Comparison of ENCODE assay signal across 13 mouse cellular contexts in the genomic region with DNA sequence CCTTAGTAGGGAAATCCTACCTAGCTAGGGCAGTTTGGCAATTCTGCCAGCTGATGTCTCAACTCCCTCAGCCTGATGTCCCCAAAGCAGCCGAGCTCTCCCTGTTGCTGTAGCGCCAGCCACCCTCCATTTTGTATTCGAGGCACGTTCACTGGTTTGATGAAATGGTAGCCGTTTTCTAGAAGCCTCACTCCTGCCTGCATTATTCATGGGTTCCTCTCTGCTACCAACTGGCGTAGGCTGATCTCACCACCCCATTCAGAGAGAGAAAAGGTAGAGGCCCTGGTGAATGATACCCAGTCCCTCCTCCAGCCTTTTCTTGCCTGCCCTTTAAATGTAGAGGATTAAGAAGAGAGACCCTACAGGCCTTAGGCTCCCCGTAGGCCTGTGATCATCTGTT.
DNase-seq lines count a peak whose midpoint lies in the region; ATAC-seq and TF ChIP-seq lines count a peak whose summit lies in the region.
"Had no signal": no experiment of that assay in that cellular context is flagged by ENCODE, and none has a peak within 500 bp of the region (broad histone marks: within the 10 kb centered on the region; RNA-seq: fewer than 3 reads in every experiment).

No protein-coding gene starts in this region.

- DNase-seq in heart, postnatal 25 days (ENCODE audit: low spot score), result no peak
- DNase-seq in brain, adult 2 months (ENCODE audit: low read depth, low spot score), result peak; percentile 73
- DNase-seq in forebrain, postnatal 0 days, result peak; percentile 84
- no peak for DNase-seq in kidney, adult 18-20 months
- DNase-seq in MN1 (ENCODE audit: low spot score), result no peak
- DNase-seq: adrenal gland, postnatal 14 days; B cell, adult 2 months; thymus, adult 2 months had no signal

- H3K4me3 ChIP-seq in heart, embryonic 13.5 days, result no peak overlapping the region
- H3K4me3 ChIP-seq in forebrain, postnatal 0 days (ENCODE audit: low read depth, low read length), result no peak overlapping the region
- no peak overlapping the region for H3K4me3 ChIP-seq in midbrain, embryonic 13.5 days (replicated peaks)
- H3K4me3 ChIP-seq: liver, embryonic 12.5 days had no signal

- no peaks in the 10 kb centered on the region for H3K27me3 ChIP-seq in heart, embryonic 13.5 days (replicated peaks)
- H3K27me3 ChIP-seq in forebrain, postnatal 0 days (ENCODE audit: insufficient read depth, low read length), result no peaks in the 10 kb centered on the region
- no peaks in the 10 kb centered on the region for H3K27me3 ChIP-seq in midbrain, embryonic 13.5 days

- H3K9ac ChIP-seq in heart, embryonic 13.5 days, result no peak overlapping the region
- H3K9ac ChIP-seq in forebrain, postnatal 0 days, result no peak overlapping the region
- no peak overlapping the region; the same call in 1 of the 2 replicates for H3K9ac ChIP-seq in midbrain, embryonic 13.5 days (replicated peaks)
- H3K9ac ChIP-seq: liver, embryonic 12.5 days had no signal

- intact Hi-C loops in heart, postnatal 25 days (cut with DNase I), result no loop called here

- H3K36me3 ChIP-seq in heart, embryonic 13.5 days, result no peaks in the 10 kb centered on the region
- no peaks in the 10 kb centered on the region for H3K36me3 ChIP-seq in forebrain, postnatal 0 days (ENCODE audit: insufficient read depth)
- H3K36me3 ChIP-seq in midbrain, embryonic 13.5 days, result no peaks in the 10 kb centered on the region
- H3K36me3 ChIP-seq: liver, embryonic 12.5 days had no signal

- peak overlapping the region; percentile 25; the same call in 1 of the 2 replicates for H3K27ac ChIP-seq in heart, embryonic 13.5 days (replicated peaks)
- H3K27ac ChIP-seq in forebrain, postnatal 0 days (ENCODE audit: low read depth, low read length), result peak overlapping the region; percentile 93
- H3K27ac ChIP-seq in midbrain, embryonic 13.5 days, result peak overlapping the region; percentile 99
- H3K27ac ChIP-seq: liver, embryonic 12.5 days; macrophage had no signal

- H3K9me3 ChIP-seq in heart, embryonic 13.5 days, result no peaks in the 10 kb centered on the region
- no peaks in the 10 kb centered on the region for H3K9me3 ChIP-seq in forebrain, postnatal 0 days (ENCODE audit: low read length)
- H3K9me3 ChIP-seq in midbrain, embryonic 13.5 days, result no peaks in the 10 kb centered on the region
- H3K9me3 ChIP-seq: liver, embryonic 12.5 days had no signal

- 84% methylated on average over 7 of the region's 7 CpGs for WGBS in heart, embryonic 13.5 days
- 18% methylated on average over 7 of the region's 7 CpGs for WGBS in forebrain, postnatal 0 days
- WGBS in midbrain, embryonic 13.5 days, result 23% methylated on average over 7 of the region's 7 CpGs

- H3K4me1 ChIP-seq in heart, embryonic 13.5 days, result peaks cover 81% of the 10 kb centered on the region
- H3K4me1 ChIP-seq in forebrain, postnatal 0 days (ENCODE audit: insufficient read depth), result peaks cover 44% of the 10 kb centered on the region
- peaks cover 87% of the 10 kb centered on the region for H3K4me1 ChIP-seq in midbrain, embryonic 13.5 days (replicated peaks)

- no peak overlapping the region for H3K4me2 ChIP-seq in heart, embryonic 13.5 days
- no peak overlapping the region for H3K4me2 ChIP-seq in forebrain, postnatal 0 days (ENCODE audit: low read depth)
- no peak overlapping the region; the same call in 1 of the 2 replicates for H3K4me2 ChIP-seq in midbrain, embryonic 13.5 days (replicated peaks)
- H3K4me2 ChIP-seq: liver, embryonic 12.5 days had no signal

- no peak for TF ChIP-seq CTCF in forebrain, postnatal 0 days (IDR thresholded peaks at IDR 0.05; ENCODE audit: low read depth)

- ATAC-seq in heart, embryonic 13.5 days (ENCODE audit: extremely low read depth, insufficient number of reproducible peaks, low FRiP score, low TSS enrichment), result no peak
- ATAC-seq in forebrain, postnatal 0 days, result peak; percentile 32; the same call in 1 of the 2 replicates
- peak; percentile 62 for ATAC-seq in midbrain, embryonic 13.5 days
- ATAC-seq in erythroblast, adult 5-6 weeks (replicated peaks; ENCODE audit: low FRiP score, poor library complexity, severe bottlenecking), result no peak
- ATAC-seq: liver, embryonic 12.5 days had no signal

Comparison
In these comparisons a context has a peak if more than half of its experiments do, and no peak if none do; other contexts are left out.
1. ATAC-seq: peak in forebrain, postnatal 0 days (single experiment) and midbrain, embryonic 13.5 days (single experiment); none in heart, embryonic 13.5 days (single experiment) and erythroblast, adult 5-6 weeks (single experiment).
2. H3K27ac ChIP-seq: peak in every context shown above with its lines; median percentile 99 in midbrain, embryonic 13.5 days; 93 in forebrain, postnatal 0 days; 25 in heart, embryonic 13.5 days.
3. DNase-seq: peak in brain, adult 2 months (single experiment) and forebrain, postnatal 0 days (single experiment); none in heart, postnatal 25 days (single experiment), kidney, adult 18-20 months (single experiment) and MN1 (single experiment).